Mouse (Mus musculus) midbrain, postnatal 0 days (tissue): ENCODE measurements around the gene Nat8f5. TPM values are rescaled to one million over a fixed set of nuclear protein-coding genes. Genes with fewer than 3 reads are reported as not detected.
"Not testable (repeated sequence)": the region's sequence is repeated elsewhere in the genome, so short reads cannot be mapped to it uniquely, and the experiment has no call there.

Experiments
- ATAC-seq: fragments of 200-750 bp; cut with Nextera tagmentation; 2 replicates; pipeline ENCODE4 v1.8.0; 2017; ENCODE audit warnings: moderate number of reproducible peaks, mild to moderate bottlenecking, moderate TSS enrichment, moderate library complexity; ENCODE audit not compliant: low FRiP score
- DNase-seq: peaks from one replicate; pipeline ENCODE4 v3.0.0-alpha.2; 2015; ENCODE audit warnings: low spot score
- H3K27ac ChIP-seq: fragments of 300-500 bp; sonication (generic); 2 replicates; pipeline ENCODE4 v1.5.1; 2014; ENCODE audit warnings: low read depth, mild to moderate bottlenecking, low read length, mixed read lengths
- H3K27me3 ChIP-seq: fragments of 300-500 bp; sonication (generic); 2 replicates; pipeline ENCODE4 v1.6.1; 2014; ENCODE audit warnings: low read length, control low read depth, mixed read lengths; ENCODE audit not compliant: insufficient read depth
- H3K36me3 ChIP-seq: fragments of 300-500 bp; sonication (generic); 2 replicates; pipeline ENCODE4 v1.6.1; 2014; ENCODE audit warnings: low read length, control low read depth, mixed read lengths; ENCODE audit not compliant: insufficient read depth
- H3K4me1 ChIP-seq: fragments of 300-500 bp; sonication (generic); 2 replicates; pipeline ENCODE4 v1.6.1; 2014; ENCODE audit warnings: mild to moderate bottlenecking, control low read depth, antibody characterized with exemption, low read length, mixed read lengths; ENCODE audit not compliant: insufficient read depth
- H3K4me2 ChIP-seq: fragments of 300-500 bp; sonication (generic); 2 replicates; pipeline ENCODE4 v1.6.1; 2014; ENCODE audit warnings: low read depth, mild to moderate bottlenecking, low read length, mixed read lengths; ENCODE audit not compliant: poor library complexity, severe bottlenecking
- H3K4me3 ChIP-seq: fragments of 300-500 bp; sonication (generic); 2 replicates; pipeline ENCODE4 v1.5.1; 2014; ENCODE audit warnings: low read depth, mild to moderate bottlenecking, low read length, moderate library complexity
- H3K9ac ChIP-seq: fragments of 300-500 bp; sonication (generic); replicated peaks from 2 replicates; pipeline ENCODE4 v1.6.1; 2014; ENCODE audit warnings: mild to moderate bottlenecking, low read length, moderate library complexity, mixed read lengths; ENCODE audit not compliant: poor library complexity, severe bottlenecking
- H3K9me3 ChIP-seq: fragments of 300-500 bp; sonication (generic); 2 replicates; pipeline ENCODE4 v1.6.1; 2016; ENCODE audit warnings: low read length, control low read depth
- CTCF ChIP-seq: IDR thresholded peaks from 2 replicates; pipeline ENCODE4 v1.5.1; 2016; ENCODE audit warnings: antibody characterized with exemption, mild to moderate bottlenecking
- whole genome bisulfite sequencing: fragments of 180-500 bp; shearing (Covaris S2); extraction: QIAGEN DNeasy Blood & Tissue Kit; methylation state at CpG from one replicate; pipeline ENCODE4 v1.1.7; 2014; 5-methylcytosine and 5-hydroxymethylcytosine counted together
- polyA plus RNA-seq: library from polyadenylated mRNA; unstranded; fragments of >200 nt; fragmentation: Nextera tagmentation; extraction: Ambion mirVana; gene quantifications from 2 replicates; pipeline ENCODE4 v1.2.1, GENCODE M21; 2015
- total RNA-seq: library from RNA; depleted of rRNA; stranded (reverse); fragments of >200 nt; gene quantifications from 2 replicates; pipeline ENCODE4 v1.2.3, GENCODE M21; 2014; rRNA removed

Nat8f5 gene
- total RNA-seq: 0.49 TPM in 1 of 2 replicates, not detected in the other
- polyA plus RNA-seq: 0.52 and 0.73 TPM in 2 replicates

- TF ChIP-seq CTCF: no peak
- whole genome bisulfite sequencing: 88% methylated on average over 5 of the region's 5 CpGs
- H3K36me3 ChIP-seq: no peaks in the 10 kb centered on the region
Measured at GRCm38 (mm10) chr6:85820837-85821236, at the start of gene Nat8f5, which contains the start of gene Nat8f6. TSS of gene Nat8f5 (minus strand) at chr6:85820972. TSS of gene Nat8f6 (minus strand) at chr6:85820954.

GRCm38 (mm10) chr6:85869006-85869405 lies 48.2 kb upstream of the Nat8f5 start, which contains the start of gene Nat8f2:
TSS of gene Nat8f2 (minus strand) at chr6:85869158.
- not testable (repeated sequence) for H3K4me2 ChIP-seq, H3K27ac ChIP-seq, H3K36me3 ChIP-seq, H3K4me1 ChIP-seq, ATAC-seq, H3K9me3 ChIP-seq, H3K4me3 ChIP-seq, H3K27me3 ChIP-seq, H3K9ac ChIP-seq, DNase-seq
- 85% methylated on average over 5 of the region's 5 CpGs for WGBS

More at GRCm38 (mm10) chr6:85820837-85821236, at the start of gene Nat8f5, which contains the start of gene Nat8f6:
- ATAC-seq (no peak), DNase-seq (no peak)
- no peak within 1 kb of the TSS for H3K27ac ChIP-seq
- no peaks in the 10 kb centered on the region for H3K9me3 ChIP-seq
- H3K9ac ChIP-seq: no peak within 1 kb of the TSS
- H3K4me3 ChIP-seq: no peak within 1 kb of the TSS
- no peaks in the 10 kb centered on the region for H3K4me1 ChIP-seq
- no peaks in the 10 kb centered on the region for H3K27me3 ChIP-seq
- H3K4me2 ChIP-seq: no peak within 1 kb of the TSS

GRCm38 (mm10) chr6:85867726-85868690 lies 47.2 kb upstream of the Nat8f5 start:
- Histone ChIP-seq H3K36me3 (no peaks in the 10 kb centered on the region), H3K4me3 (no peak overlapping the region), H3K4me2 (no peak overlapping the region), H3K9ac (no peak overlapping the region), H3K27me3 (no peaks in the 10 kb centered on the region), H3K27ac (no peak overlapping the region), H3K4me1 (no peaks in the 10 kb centered on the region), H3K9me3 (no peaks in the 10 kb centered on the region)
- ATAC-seq: no peak
- 84% methylated on average over 8 of the region's 8 CpGs for WGBS
- no peak for TF ChIP-seq CTCF
- no peak for DNase-seq

- not testable (repeated sequence) for DNase-seq, H3K4me3 ChIP-seq, H3K4me1 ChIP-seq, H3K4me2 ChIP-seq, ATAC-seq, H3K9ac ChIP-seq, H3K9me3 ChIP-seq, H3K27me3 ChIP-seq, H3K36me3 ChIP-seq, H3K27ac ChIP-seq
- WGBS: 77% methylated on average over 1 of the region's 1 CpGs
Measured at GRCm38 (mm10) chr6:85866995-85867394, 46.2 kb upstream of the Nat8f5 start.

GRCm38 (mm10) chr6:85866166-85866565 lies 45.4 kb upstream of the Nat8f5 start:
- H3K9ac ChIP-seq, H3K4me1 ChIP-seq, DNase-seq, H3K27me3 ChIP-seq, H3K9me3 ChIP-seq, H3K27ac ChIP-seq, H3K4me3 ChIP-seq, ATAC-seq, H3K36me3 ChIP-seq, H3K4me2 ChIP-seq: not testable (repeated sequence)
- WGBS: 77% methylated on average over 3 of the region's 3 CpGs

- not testable (repeated sequence) for H3K36me3 ChIP-seq, H3K4me1 ChIP-seq, H3K4me2 ChIP-seq, H3K27ac ChIP-seq, H3K9me3 ChIP-seq, H3K27me3 ChIP-seq, H3K9ac ChIP-seq, H3K4me3 ChIP-seq, ATAC-seq
- DNase-seq: peak; percentile 45
- 58% methylated on average over 4 of the region's 7 CpGs for WGBS
Measured at GRCm38 (mm10) chr6:85864900-85865639, 44.3 kb upstream of the Nat8f5 start.
